Mouse (Mus musculus) left cerebral cortex, adult 8-10 months (tissue): Measurements from ENCODE around the gene Olfr531. TPM values are rescaled to one million over a fixed set of nuclear protein-coding genes. Genes with fewer than 3 reads are reported as not detected.

ENCODE experiments used
- DNase-seq, 2 experiments: peaks; one replicate each; pipeline ENCODE4 v3.0.0; 2022; ENCODE audit warnings: low spot score in 2 of 2
- total RNA-seq, 4 experiments: library from RNA; stranded (reverse); gene quantifications; 2 replicates each; pipeline ENCODE4 v1.2.4; 2022

Olfr531 gene
- total RNA-seq = not detected

- DNase-seq = no peak
Measured at GRCm38 (mm10) chr7:140402818-140403217, at the start of gene Olfr531. Gene Olfr531 (minus strand): TSS chr7:140402918.

DNA sequence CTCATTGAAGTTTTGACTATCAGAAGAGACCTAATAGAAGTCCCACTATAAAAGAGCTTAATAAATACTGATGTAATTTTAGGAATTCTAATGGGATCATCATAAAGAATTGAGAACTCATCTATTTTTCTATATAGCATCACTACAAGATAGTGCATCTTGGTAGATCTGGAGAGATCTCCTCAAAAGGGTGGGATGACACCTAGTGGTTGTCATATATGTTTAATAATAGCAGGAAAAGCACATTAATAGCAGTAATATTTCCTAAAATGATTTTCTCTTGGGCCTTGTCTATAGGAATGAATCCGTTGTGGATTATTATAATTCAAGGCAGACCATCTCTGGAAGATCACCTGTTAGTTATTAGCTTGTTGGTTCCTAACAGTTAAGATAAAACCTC is 40.4 kb upstream of the Olfr531 start:
- DNase-seq = no peak

GRCm38 (mm10) chr7:140421539-140421938 is 18.8 kb upstream of the Olfr531 start, which contains the start of gene Olfr532:
Gene Olfr532 (minus strand): TSS chr7:140421639.
- DNase-seq = no peak

DNA sequence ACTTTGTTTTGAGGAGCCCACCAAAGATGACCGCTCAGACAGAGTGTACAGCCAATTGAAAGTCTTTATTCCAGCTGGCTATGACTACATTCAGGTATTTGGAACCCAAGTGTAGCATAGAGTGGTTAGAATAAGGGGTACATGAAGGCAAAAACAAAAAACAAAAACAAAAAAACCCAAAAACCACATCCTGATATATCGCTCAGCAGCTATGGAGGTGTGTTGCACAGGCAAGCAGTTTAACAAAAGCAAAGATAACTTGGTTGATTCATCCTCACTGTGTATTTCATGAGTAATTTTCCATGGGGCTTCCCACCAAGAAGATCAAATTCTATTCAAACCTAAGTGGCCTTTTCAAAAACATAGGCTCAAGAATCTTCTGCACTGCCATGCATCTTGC is 25.8 kb downstream of the Olfr531 start:
- DNase-seq = no peak

GRCm38 (mm10) chr7:140376231-140376630 is 26.5 kb downstream of the Olfr531 start, which contains the start of gene Olfr530:
Gene Olfr530 (minus strand): TSS chr7:140376331.
- no peak for DNase-seq

DNA sequence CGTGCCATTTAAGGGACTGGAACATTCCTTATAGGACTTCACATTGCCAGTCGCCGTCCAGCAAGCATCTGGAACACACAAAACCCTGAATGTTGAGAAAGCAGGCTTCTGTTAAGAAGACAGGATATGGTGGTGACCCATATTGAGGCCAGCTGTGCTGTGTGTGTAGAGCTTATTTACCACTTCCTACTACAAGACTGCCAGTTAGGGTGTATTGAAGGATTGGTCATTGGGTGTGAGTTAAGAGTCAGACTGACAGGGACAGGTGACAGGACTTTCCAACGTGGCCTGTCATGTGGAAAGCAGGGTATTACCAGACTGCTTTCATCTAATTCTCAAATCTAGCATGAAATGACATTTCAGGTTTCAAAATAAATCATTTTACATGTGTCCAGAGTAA is 28.4 kb downstream of the Olfr531 start:
- DNase-seq = no peak

GRCm38 (mm10) chr7:140361571-140361970 is 41.1 kb downstream of the Olfr531 start, which contains the start of gene Olfr60:
Gene Olfr60 (minus strand): TSS chr7:140361671.
- no peak for DNase-seq

Other genes with a start within 250 kb of the Olfr531 start
- 100 to 1,000 TPM; 121 to 142 (median 130) TPM for gene Sprn, start 248.0 kb downstream of the Olfr531 start, total RNA-seq
- gene Olfr522, start 238.2 kb downstream of the Olfr531 start, total RNA-seq = not detected
- gene Olfr523, start 229.7 kb downstream of the Olfr531 start, total RNA-seq = under 1 TPM in 2 of 4 experiments, not detected in 2; 0.11 to 0.16 TPM
- not detected for gene Olfr524, start 197.0 kb downstream of the Olfr531 start, total RNA-seq
- gene Cd163l1, start 184.7 kb downstream of the Olfr531 start, total RNA-seq = under 1 TPM in 1 of 4 experiments, not detected in 3; 0.09 TPM
- under 1 TPM in 2 of 4 experiments, not detected in 2; 0.17 to 0.32 TPM for gene 5830411N06Rik, start 155.6 kb downstream of the Olfr531 start, total RNA-seq
- gene Olfr525, start 82.1 kb downstream of the Olfr531 start, total RNA-seq = not detected
- gene Olfr527, start 68.9 kb downstream of the Olfr531 start, total RNA-seq = not detected
- gene Olfr60, start 41.2 kb downstream of the Olfr531 start, total RNA-seq = not detected
- gene Olfr530, start 26.6 kb downstream of the Olfr531 start, total RNA-seq = not detected
- not detected for gene Olfr532, start 18.7 kb upstream of the Olfr531 start, total RNA-seq
- gene Olfr533, start 60.5 kb upstream of the Olfr531 start, total RNA-seq = not detected
- not detected for gene Olfr535, start 81.3 kb upstream of the Olfr531 start, total RNA-seq
- not detected for gene Olfr536, start 104.5 kb upstream of the Olfr531 start, total RNA-seq
- gene Olfr538, start 165.0 kb upstream of the Olfr531 start, total RNA-seq = not detected
- gene Olfr46, start 198.4 kb upstream of the Olfr531 start, total RNA-seq = under 1 TPM in 2 of 4 experiments, not detected in 2; 0.07 to 0.08 TPM
- gene Olfr61, start 226.1 kb upstream of the Olfr531 start, total RNA-seq = not detected
- gene Olfr53, start 243.5 kb upstream of the Olfr531 start, total RNA-seq = not detected